Mouse (Mus musculus): ENCODE data around the gene Ano1.
A peak's percentile ranks its signal among the peaks of the same experiment; 100 is the strongest.

The Ano1 gene

DNA sequence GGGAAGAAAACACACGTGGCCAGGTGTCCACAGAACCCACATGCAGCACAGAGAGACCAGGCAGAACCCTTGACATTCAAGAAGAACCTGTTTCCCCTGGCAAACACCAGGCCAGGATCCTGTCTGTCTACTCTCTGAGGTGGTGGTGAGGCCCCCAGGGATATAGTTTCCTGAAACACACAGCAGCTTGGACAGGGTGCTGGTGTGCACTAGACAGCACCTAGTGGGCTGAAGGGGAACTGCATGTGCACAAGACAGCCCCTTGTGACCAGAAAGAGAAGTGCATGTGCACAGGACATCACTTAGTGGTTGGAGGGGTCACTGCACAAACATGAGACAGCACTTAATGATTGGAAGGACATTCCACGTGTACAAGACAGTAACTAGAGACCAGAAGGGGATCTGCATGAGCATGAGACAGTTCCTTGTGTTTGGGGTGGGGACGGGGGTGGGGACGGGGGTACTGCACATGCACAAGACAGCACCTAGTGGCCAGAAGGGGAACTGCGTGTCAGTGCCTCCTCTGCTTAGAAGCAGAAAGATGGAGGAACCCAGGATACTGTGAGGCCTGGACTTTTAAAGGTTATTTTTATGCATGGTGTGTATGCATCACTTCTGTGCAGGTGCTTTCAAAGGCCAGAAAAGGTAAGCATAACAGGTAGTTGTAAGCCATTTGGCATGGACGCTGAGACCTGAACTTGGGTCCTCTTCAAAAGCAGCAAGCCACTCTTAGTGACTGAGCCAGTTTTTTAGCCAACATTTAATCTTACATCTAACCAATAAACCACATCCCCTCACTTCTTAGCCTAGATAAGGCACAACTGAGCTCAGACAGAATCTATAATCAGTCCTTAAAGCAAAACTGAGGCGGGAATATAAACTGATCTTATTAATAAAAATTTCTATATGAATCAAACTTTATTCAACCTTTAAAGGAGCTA, 54.7 kb downstream of the Ano1 start:
- DNase-seq, result no peak

DNA sequence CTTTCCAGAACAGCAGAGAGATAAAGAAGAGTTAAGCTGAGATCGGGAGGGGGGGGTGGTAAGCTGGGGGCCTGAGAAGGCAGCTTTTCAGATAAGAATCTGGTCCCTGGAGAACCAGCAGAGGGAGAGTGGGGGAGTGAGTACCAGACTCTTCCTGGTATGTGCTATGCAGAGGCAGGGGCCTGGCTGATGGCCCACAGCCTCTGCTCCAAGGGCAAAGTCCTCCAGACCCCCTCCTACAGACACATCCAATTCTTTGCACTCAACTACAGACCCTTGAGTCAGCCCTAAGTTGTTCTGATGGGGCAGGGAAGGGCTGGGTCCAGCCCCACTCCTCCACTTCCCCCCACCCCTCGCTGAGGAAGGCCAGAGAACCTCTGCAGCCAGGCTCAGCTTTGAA, 61.9 kb downstream of the Ano1 start:
- no peak for DNase-seq

DNA sequence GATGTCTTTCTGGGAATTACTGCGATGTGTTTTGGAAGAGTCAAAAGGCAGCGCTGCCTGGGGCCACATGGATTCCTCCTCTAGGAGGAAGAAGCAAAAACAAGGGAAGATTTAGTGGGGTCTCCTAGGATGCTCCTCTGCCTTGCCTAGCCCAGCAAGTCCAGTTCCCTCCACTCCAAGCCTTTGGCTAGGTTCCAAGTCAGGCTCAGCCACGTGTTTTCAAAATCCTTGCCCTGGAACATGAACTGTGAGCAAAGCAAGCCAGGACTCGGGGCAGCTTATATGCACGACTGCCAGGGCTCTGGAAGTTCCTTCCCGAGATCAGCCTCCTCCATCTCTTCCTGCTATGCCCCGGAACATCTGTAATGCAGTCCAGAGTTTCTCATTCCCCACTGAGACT, 62.6 kb downstream of the Ano1 start:
- DNase-seq, result peak; percentile 16

DNA sequence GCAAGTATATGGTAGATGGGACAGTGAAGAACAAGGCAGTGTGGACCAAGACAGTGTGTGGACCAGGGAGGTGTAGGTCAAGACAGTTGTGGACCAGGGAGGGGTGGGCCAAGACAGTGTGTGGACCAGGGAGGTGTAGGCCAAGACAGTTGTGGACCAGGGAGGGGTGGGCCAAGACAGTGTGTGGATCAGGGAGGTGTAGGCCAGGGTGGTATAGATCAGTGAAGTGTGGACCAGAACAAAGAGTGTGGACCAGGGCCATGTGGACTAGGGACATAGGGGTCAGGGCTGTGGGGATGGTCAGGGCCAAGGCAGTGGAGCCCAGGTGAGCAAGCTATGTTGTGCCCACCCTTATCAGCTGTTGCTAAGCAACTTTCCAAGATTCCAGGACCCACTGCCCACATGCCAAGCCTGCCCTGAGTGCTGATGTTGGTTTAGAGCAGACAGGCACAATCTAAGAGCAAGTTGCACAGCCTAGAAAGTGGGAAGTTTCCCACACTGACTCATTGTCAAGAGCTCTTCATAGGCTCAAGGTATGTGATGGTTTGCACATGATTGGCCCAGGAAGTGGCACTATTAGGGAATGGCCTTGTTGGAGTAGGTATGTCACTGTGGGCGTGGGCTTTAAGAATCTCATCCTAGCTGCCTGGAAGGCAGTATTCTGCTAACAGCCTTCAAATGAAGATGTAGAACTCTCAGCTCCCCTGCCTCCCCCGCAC, 64.0 kb downstream of the Ano1 start:
- DNase-seq, result no peak

DNA sequence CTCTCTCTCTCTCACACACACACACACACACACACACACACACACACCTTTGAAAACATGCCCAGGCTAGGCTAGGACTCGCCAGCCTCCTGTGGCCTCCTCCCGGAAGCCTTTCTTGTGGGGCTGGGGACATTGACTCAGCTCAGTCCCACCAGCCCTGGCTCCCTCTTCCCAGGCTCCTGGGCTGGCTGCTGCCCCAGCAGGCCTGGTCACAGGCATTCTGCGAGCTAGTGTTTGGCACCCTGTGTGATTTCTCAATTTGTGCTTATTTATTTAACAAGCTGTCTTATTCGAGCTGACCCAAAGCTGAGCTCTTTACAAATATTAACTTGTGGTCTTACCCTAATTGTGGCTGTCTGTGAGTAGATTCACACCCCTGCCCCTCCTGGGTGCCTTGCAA, 66.8 kb downstream of the Ano1 start:
- no peak for DNase-seq

DNA sequence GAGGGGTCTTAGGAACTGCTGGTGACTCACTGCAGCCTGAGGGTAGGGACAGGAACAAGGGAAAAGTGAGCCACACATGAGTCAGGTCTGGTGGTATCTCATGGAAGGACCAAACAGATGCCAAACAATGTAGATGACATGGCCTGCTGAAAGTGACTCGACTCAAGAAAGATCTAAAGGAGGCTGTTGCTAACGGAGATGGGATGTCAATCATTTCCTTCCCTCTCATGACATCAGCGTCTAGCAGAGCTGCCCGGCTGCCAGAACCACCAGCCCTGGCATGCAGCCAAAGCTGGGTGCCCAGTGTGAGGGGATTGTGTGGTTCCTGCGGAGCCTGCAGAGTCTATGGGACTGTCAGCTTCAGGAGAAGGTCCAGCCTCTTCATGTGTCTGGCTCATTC, 67.3 kb downstream of the Ano1 start:
- no peak for DNase-seq

DNA sequence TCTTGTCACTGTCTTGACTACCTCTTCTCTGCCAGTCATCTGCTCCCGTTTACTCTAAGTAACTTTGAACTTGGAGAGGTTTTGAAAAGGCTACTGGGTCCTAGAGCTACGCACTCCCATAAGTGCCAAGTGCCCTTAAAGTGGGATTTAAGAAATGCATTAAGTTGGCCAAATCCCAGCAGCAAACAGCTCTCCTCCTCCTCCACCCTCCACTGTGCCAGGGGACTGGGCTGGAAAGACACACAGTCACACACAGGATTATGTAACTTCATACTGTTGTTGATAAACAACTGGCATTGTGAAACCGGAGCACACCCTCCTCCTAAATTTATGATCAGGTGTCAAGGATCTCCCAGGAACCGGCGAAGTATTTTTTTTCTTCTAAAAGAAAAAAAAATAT, 71.7 kb downstream of the Ano1 start:
- no peak for DNase-seq

DNA sequence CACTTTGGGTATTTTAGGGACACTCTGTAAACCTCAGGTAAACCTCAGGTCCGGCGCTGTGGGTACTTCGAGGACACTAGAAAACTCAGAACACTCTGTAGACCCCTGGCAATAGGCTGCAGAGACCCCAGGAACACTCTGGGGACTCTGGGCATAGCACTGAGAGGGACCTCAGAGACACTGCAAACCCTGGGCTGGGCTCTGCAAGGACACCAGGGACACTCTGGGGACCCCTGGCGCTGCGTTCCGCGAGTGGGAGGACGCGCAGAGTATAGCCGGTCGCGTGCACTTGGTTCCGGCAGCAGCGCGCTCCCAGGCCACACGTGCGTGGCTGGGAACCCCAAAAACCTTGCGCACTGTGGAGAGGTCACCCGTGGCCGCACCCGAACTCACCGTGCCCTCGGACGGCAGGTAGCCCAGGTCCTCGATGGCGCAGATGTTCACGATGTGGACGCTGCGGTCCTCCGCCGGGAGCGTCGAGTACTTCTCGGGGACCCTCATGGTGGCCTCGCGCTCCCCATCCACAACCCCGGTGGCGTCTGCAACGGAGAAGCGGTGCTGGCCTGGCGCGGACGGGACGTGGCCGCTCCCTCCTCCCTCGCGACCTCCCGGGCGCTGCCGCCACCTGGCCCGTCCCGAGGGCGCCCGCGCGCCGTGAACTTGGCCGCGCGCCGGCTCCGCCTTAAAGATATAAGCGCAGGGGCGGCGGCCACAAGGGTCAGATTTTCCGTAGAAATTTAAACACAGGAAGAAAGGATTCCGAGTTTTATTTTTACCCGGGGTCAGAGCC, 73.3 kb downstream of the Ano1 start:
- no peak for DNase-seq

DNA sequence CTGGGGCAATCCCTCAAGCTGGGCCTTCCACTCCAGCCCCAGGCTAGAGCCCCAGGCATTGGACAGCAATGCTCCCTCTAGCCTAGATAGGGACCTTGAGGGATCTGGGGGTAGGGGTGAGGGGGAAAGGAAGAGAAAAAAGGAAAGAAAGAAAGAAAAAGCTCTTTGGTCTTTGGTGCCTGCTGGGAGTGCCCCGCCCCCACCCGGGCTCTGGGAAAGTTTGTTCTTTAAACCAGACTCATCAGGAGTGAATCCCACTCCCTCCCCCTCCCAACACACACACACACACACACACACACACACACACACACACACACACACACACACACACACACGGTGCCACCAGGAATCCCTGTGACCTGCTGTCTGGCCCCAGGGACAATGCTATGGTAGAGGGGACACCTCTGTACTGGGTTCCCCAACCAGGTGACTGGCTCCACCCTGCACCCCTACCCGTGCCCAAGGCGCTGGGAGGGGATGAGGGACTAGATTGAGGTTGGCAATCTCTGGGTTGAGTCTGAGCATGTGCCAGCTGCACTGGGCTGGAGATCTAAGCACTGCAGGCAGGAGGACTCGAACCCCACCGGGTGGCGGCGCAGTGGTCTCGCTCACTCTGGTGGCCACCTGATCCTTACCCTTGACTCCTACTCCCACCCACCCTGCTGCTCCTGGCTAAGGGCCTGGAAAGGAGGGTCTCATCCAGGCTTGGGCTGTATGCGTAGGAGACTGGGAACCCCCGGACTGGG, 74.3 kb downstream of the Ano1 start:
- no peak for DNase-seq

DNA sequence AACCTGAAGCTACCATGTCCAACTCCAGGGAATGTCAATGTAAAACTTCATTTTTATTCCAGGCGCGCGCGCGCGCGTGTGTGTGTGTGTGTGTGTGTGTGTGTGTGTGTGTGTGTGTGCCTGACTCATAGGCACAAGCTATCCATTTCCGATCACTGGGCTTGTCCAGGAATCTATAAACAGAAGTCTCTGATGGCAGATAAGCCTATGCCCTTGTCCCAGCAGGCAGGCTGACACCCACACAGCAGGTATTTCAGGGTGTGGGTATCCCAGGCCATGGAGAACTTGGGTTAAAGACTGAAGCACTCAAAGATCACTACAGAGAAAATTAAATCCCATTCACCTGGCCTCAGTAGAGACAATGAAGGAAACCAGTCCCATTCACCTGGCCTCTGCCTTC, 76.1 kb downstream of the Ano1 start:
- DNase-seq, result no peak

DNA sequence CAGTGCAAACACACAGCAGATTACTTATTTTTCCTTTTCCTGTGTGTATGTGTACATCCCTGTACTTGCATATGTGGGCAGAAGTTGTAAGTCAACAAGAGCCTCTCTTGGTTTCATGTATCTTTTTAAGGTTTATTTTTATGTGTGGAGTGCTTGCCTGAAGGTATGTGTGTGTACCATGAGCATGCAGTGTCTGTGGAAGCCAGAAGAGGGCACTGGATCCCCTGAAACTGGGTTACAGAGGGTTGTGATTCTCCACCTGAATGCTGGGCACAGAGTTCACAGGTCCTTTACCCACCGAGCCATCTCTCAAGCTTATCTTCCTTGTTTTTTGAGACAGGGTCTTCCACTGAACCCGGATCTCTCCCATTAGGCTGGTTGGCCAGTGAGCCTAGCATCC, 81.9 kb downstream of the Ano1 start:
- no peak for DNase-seq

DNA sequence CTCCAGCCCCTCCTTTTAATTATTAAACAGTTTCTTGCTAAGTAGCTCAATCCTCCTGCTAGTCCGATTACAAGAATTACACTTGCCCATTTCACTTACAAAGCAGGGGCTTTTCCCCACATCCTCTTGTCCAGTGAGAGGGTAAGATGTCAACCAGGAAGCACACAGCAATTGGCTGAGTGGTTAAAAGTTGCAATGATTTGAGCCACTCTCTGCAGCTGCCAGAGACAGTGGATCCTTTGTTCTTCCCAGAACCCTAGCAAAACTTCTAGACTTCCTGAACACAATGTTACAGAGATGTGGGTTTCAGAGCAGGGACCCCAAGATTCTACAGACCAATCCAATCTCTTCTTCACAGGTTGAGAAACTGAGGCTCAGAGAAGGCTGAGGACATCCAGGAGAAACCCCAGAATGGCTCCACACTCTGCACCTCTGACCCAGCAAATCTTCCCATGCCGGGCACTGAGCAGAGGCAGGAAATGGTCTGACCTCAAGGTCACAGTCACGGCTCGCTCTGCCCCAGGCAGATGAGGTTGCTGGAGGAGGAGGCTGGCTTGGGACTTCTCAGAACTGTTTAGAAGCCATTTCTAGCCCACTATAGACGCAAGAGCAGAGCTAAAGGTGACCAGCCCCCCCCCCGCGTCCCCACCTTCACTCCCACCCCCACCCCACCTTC, 83.0 kb downstream of the Ano1 start:
- DNase-seq, result no peak

DNA sequence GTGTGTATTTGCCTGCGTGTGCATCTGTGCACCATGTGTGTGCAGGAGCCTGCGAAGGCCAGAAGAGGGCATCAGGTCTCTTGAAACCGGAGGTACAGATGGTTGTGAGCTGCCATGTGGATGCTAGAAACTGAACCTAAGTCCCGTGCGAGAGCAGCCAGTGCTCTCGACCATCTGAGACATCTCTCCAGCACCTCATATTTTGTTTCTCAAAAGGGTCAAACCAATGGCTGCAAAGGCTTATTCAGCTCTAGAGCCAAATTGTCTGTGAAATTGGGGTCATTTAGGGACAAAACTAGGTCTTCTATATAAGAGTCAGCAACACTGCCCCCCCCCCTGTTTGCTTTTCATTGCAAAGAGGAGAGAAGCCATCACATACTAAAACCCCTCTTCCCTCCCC, 84.7 kb downstream of the Ano1 start:
- no peak for DNase-seq

DNA sequence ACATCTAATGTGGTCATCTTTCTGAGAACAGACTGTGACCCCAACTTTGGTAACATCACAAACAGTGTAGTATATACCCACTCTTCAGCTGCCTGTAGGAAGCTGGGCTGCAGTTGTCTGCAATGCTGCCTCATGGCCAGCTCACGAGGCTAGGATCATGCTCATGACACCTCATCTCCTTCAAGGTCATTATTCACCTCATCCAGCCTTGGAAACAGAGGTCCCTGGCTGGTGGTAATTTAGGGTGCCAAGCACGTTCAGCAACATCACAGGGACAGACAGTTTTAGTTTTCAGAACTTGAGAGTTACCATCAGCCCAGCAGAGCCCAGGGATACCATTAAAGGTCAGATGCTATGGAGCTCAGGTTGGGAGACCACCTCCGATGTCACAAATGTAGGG, 86.2 kb downstream of the Ano1 start:
- no peak for DNase-seq

DNA sequence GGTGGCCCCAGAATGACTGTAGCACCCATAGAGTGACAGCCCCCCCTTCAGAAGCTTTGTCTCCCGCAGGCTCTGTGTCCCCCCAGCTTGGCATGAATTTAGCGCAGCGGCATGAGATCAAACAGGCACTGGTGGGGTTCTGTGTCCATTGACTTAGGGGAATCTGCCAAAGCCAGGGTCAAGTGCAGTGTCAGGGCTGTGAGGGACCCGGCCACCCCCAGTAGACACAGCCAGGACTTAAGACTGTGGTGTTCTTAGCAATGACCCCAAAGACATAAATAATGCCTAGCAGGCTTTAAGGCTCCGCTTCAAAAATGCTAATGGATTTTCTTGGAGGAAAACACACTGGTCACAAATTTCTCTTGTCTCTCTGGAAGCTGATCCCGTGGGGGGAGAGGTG, 88.2 kb downstream of the Ano1 start:
- peak; percentile 12 for DNase-seq

DNA sequence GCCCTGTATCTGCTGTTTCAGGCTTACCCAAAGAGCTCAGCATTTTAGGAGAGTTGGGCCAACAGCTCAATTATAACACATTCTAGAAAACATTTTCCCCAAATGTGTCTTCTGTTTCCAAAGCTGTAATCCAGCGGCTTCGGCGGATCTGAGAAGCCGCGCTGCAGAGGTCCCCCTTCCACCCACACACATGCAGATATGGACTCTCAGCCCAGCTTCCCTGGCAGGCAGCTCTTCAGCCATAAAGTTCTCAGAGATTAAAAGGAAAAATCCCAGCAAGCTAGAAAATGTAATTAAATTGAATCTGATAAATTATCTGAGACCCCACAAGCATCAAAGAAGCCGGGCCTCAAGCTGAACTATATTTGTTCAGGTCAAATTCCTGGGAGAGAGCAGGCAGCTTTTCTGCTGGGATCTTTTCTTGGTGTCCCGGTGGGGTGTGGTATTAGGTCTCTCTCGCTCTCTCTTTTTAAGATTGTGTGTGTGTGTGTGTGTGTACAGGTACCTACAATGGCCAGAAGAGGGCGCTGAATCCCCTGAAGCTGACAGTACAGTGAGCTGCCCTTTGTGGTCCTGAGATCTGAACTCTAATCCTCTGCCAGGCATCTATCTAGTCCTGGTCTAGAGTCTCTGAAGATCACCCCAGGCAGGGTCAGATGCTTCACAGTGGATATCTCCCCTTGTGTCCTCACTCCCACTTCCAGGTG, 95.4 kb downstream of the Ano1 start:
- no peak for DNase-seq

DNA sequence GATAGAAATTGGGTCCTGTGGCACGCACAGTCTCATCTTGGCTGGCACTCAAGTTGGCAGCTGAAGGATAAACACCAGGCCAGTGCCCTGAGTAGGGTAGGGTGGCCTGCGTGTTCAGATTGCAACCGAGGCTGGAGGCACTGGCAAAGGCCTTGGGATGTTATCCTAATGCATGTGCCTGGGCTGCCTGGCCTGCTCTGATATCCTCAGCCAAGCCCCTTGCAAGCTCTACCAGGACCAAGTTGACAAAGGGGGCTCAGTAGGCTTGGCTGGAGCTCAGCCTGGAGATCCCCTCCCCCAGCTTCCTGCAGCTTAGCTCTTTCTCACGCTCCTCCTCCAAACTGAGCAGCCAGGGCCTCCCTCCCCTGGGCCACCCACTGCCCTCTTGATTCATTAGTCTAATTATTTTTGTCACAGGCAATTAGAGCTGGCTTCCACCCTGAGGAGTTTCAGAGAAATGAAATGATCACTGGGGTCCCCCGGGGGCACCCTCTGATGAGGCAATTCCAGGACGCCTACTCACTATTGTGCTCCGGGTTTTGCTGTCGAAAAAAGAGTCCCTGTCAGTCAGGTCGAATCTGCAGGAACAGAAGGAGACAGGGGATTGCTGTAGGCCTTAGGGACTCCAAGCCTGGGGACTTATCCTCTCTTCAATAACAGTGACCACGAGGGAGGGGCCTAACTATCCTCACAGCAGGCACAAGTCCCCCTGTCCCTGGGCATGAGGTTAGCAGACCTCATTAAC, 97.9 kb downstream of the Ano1 start:
- peak; percentile 12 for DNase-seq

DNA sequence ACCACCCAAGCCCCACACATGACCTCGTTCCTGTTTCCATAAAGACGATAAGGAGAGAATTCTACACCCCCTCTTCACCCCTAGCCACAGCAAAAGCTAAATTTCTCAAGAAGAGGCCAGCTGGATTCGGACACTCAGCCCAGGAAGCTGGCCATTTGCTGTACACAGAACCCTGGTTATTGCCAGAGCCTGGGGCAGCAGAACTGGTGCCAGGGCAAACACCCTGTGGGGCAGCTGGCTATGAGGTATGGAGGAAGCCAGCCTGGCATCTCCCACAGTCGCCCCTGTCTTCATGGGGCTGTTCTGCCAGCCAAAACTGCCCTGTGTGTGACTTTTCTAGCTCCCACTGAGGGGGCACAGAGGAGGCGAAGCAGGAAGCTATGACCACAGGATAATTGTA, 104.2 kb downstream of the Ano1 start:
- DNase-seq, result no peak

DNA sequence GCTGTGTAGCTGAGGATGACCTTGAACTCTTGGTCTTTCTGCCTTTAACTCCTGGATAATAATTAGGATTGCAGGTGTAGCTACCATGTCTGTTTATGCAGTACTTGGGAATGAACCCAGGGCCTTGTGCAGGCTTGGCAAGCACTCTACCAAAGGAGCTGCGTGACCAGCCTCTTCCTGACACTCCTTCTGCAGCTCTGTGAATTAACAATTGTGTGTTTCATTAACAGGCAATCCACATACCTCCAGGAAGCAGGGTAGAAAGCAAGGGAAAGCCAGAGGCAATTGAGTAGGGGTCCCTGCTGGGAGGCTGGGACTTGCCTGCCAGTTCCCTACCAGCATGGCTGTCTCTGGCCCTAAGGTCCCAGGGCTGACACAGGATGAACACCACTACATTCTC, 111.0 kb downstream of the Ano1 start:
- no peak for DNase-seq

DNA sequence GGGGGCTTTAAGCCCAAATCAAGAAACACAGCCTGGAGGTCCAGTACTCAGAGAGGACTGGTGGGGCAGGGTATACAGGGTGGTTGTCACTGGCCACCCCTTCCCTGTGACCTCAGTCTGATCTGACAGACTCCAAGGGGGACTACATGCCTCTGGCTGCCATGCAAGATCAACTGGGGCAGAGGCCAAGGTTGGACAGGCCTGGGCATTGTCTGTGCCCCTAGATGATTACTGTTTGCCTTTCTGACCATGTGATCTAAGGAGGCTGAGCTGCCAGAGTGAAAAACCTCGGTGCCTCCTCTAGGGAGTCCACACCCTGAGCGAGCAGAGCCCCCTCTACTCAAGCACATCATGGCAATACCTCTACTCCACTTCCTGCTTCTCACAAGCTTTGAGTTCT, 115.8 kb downstream of the Ano1 start:
- DNase-seq, result no peak

DNA sequence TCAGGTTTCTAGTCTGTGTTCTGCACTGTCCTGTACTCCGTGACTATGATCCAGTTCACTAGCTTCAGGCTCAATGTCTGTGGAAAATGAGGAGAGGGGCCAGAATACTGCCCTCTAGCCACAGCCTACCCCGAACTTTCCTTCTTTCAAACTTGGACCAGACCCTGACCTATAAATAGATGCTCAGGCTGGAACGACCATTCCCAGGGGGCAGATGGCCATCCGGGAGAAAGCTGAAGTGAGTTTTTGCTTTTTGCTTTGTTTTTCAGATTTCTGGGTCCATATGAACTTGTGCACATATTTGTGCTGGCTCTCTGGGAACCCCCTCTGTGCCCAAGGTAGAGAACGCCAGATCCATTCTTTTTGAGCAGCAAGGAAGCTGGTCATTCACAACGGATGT, 116.9 kb downstream of the Ano1 start:
- no peak for DNase-seq

All from kidney, adult 11 months (tissue).